Mouse (Mus musculus) erythroblast, embryonic 14.5 days (primary cell): Measurements from ENCODE around the gene Fbxo46. TPM values are rescaled to one million over a fixed set of nuclear protein-coding genes. Genes with fewer than 3 reads are reported as not detected.

Experiments used
- H3K27me3 ChIP-seq: 2 replicates; pipeline ENCODE4 v1.6.1; 2012; ENCODE audit warnings: inconsistent platforms; ENCODE audit not compliant: control insufficient read depth
- H3K36me3 ChIP-seq: 2 replicates; pipeline ENCODE4 v1.6.1; 2012; ENCODE audit warnings: mild to moderate bottlenecking, inconsistent platforms; ENCODE audit not compliant: control insufficient read depth
- H3K4me1 ChIP-seq: 2 replicates; pipeline ENCODE4 v1.6.1; 2012; ENCODE audit warnings: inconsistent platforms; ENCODE audit not compliant: control insufficient read depth
- H3K4me3 ChIP-seq: replicated peaks from 2 replicates; pipeline ENCODE3; 2012; ENCODE audit warnings: moderate library complexity, mild to moderate bottlenecking, inconsistent platforms
- H3K9me3 ChIP-seq: 2 replicates; pipeline ENCODE4 v1.6.1; 2012; ENCODE audit warnings: low read length, inconsistent platforms, mixed read lengths; ENCODE audit not compliant: control insufficient read depth
- GATA1 ChIP-seq: IDR thresholded peaks from 2 replicates; pipeline ENCODE4 v1.6.1; 2012; ENCODE audit warnings: low read length, inconsistent platforms, mixed read lengths
- TAL1 ChIP-seq: IDR thresholded peaks from 3 replicates; pipeline ENCODE4 v1.6.1; 2012; ENCODE audit warnings: low read length, inconsistent platforms, mixed read lengths
- polyA plus RNA-seq: library from polyadenylated mRNA; stranded (reverse); fragments of >175 nt; gene quantifications from 2 replicates; pipeline ENCODE4 v1.2.3, GENCODE M21; 2012

The Fbxo46 gene
- polyA plus RNA-seq, 1 experiment, result 1.9 TPM

- TF ChIP-seq TAL1 (no peak), GATA1 (no peak)
- no peak overlapping the region for H3K4me3 ChIP-seq
Observed at GRCm38 (mm10) chr7:19178443-19179092, 58.9 kb downstream of the Fbxo46 start.

GRCm38 (mm10) chr7:19179173-19179572, 59.5 kb downstream of the Fbxo46 start:
- peaks cover 73% of the 10 kb centered on the region for H3K27me3 ChIP-seq
- peaks cover 45% of the 10 kb centered on the region for H3K4me1 ChIP-seq

More at GRCm38 (mm10) chr7:19178443-19179092, 58.9 kb downstream of the Fbxo46 start:
- Histone ChIP-seq H3K36me3 (peaks cover 1% of the 10 kb centered on the region; the same call in 1 of the 2 replicates), H3K4me1 (peaks cover 45% of the 10 kb centered on the region), H3K9me3 (peaks cover 9% of the 10 kb centered on the region), H3K27me3 (peaks cover 79% of the 10 kb centered on the region)

GRCm38 (mm10) chr7:19179936-19180335, 60.3 kb downstream of the Fbxo46 start:
- no peak overlapping the region for H3K4me3 ChIP-seq
- H3K36me3 ChIP-seq, result peaks cover 2% of the 10 kb centered on the region; the same call in 1 of the 2 replicates
- peaks cover 45% of the 10 kb centered on the region for H3K4me1 ChIP-seq
- peaks cover 66% of the 10 kb centered on the region for H3K27me3 ChIP-seq
- no peak for TF ChIP-seq GATA1
- TF ChIP-seq TAL1, result no peak
- H3K9me3 ChIP-seq, result peaks cover 9% of the 10 kb centered on the region

More at GRCm38 (mm10) chr7:19179173-19179572, 59.5 kb downstream of the Fbxo46 start:
- H3K9me3 ChIP-seq, result peaks cover 9% of the 10 kb centered on the region
- TF ChIP-seq TAL1 (no peak), GATA1 (no peak)
- no peak overlapping the region for H3K4me3 ChIP-seq
- peaks cover 2% of the 10 kb centered on the region; the same call in 1 of the 2 replicates for H3K36me3 ChIP-seq

- Histone ChIP-seq H3K27me3 (peaks cover 57% of the 10 kb centered on the region), H3K36me3 (peaks cover 2% of the 10 kb centered on the region; the same call in 1 of the 2 replicates), H3K9me3 (peaks cover 9% of the 10 kb centered on the region), H3K4me3 (peak overlapping the region; percentile 67), H3K4me1 (peaks cover 45% of the 10 kb centered on the region)
- no peak for TF ChIP-seq TAL1
- no peak for TF ChIP-seq GATA1
Observed at GRCm38 (mm10) chr7:19180862-19181429, 61.3 kb downstream of the Fbxo46 start.

- H3K4me1 ChIP-seq, result peaks cover 27% of the 10 kb centered on the region
- peaks cover 2% of the 10 kb centered on the region; the same call in 1 of the 2 replicates for H3K36me3 ChIP-seq
- no peak for TF ChIP-seq TAL1
- no peak for TF ChIP-seq GATA1
- H3K4me3 ChIP-seq, result no peak overlapping the region
- H3K9me3 ChIP-seq, result no peaks in the 10 kb centered on the region; the same call in 1 of the 2 replicates
- peaks cover 24% of the 10 kb centered on the region for H3K27me3 ChIP-seq
Observed at GRCm38 (mm10) chr7:19184250-19184649, 64.6 kb downstream of the Fbxo46 start.

GRCm38 (mm10) chr7:19184758-19185157, 65.1 kb downstream of the Fbxo46 start:
- H3K9me3 ChIP-seq, result no peaks in the 10 kb centered on the region
- TF ChIP-seq GATA1, result no peak
- TF ChIP-seq TAL1, result no peak
- peaks cover 22% of the 10 kb centered on the region for H3K4me1 ChIP-seq
- no peak overlapping the region for H3K4me3 ChIP-seq
- H3K36me3 ChIP-seq, result peaks cover 2% of the 10 kb centered on the region; the same call in 1 of the 2 replicates
- peaks cover 19% of the 10 kb centered on the region for H3K27me3 ChIP-seq

Other genes starting within 250 kb of the Fbxo46 start
- 0.11 and 0.16 TPM in 2 replicates for gene Pglyrp1, start 248.5 kb upstream of the Fbxo46 start, polyA plus RNA-seq
- gene Ccdc61, start 209.4 kb upstream of the Fbxo46 start, polyA plus RNA-seq, result 3.1 and 4.5 TPM in 2 replicates
- not detected in 2 replicates for gene Nova2, start 194.0 kb upstream of the Fbxo46 start, polyA plus RNA-seq
- not detected in 2 replicates for gene Nanos2, start 132.5 kb upstream of the Fbxo46 start, polyA plus RNA-seq
- 0.02 TPM in 1 of 2 replicates, not detected in the other for gene Mypop, start 128.6 kb upstream of the Fbxo46 start, polyA plus RNA-seq
- gene Irf2bp1, start 115.8 kb upstream of the Fbxo46 start, polyA plus RNA-seq, result 5.0 and 5.5 TPM in 2 replicates
- 0.05 and 0.07 TPM in 2 replicates for gene Foxa3, start 96.3 kb upstream of the Fbxo46 start, polyA plus RNA-seq
- 21.6 and 22.6 TPM in 2 replicates for gene Sympk, start 95.5 kb upstream of the Fbxo46 start, polyA plus RNA-seq
- 0.06 TPM in 1 of 2 replicates, not detected in the other for gene Rsph6a, start 65.2 kb upstream of the Fbxo46 start, polyA plus RNA-seq
- 8.5 and 10.2 TPM in 2 replicates for gene Dmwd, start 43.6 kb upstream of the Fbxo46 start, polyA plus RNA-seq
- 6.0 TPM in 2 replicates for gene Dmpk, start 36.0 kb upstream of the Fbxo46 start, polyA plus RNA-seq
- 0.23 and 0.34 TPM in 2 replicates for gene Six5, start 25.3 kb upstream of the Fbxo46 start, polyA plus RNA-seq
- gene Gm4969, start 1.5 kb upstream of the Fbxo46 start, polyA plus RNA-seq, result 0.05 TPM in 1 of 2 replicates, not detected in the other
- gene Qpctl, start 29.4 kb downstream of the Fbxo46 start, polyA plus RNA-seq, result 0.61 and 0.66 TPM in 2 replicates
- gene Snrpd2, start 29.9 kb downstream of the Fbxo46 start, polyA plus RNA-seq, result 9.5 and 12.3 TPM in 2 replicates
- not detected in 2 replicates for gene Gipr, start 46.3 kb downstream of the Fbxo46 start, polyA plus RNA-seq
- gene Eml2, start 56.6 kb downstream of the Fbxo46 start, polyA plus RNA-seq, result 0.25 and 0.57 TPM in 2 replicates
- gene Gpr4, start 92.7 kb downstream of the Fbxo46 start, polyA plus RNA-seq, result not detected in 2 replicates
- 2.1 and 2.3 TPM in 2 replicates for gene Opa3, start 108.5 kb downstream of the Fbxo46 start, polyA plus RNA-seq
- gene Vasp, start 152.0 kb downstream of the Fbxo46 start, polyA plus RNA-seq, result 17.7 TPM in 2 replicates
- gene Ppm1n, start 160.2 kb downstream of the Fbxo46 start, polyA plus RNA-seq, result not detected in 2 replicates
- 0.29 and 0.44 TPM in 2 replicates for gene Rtn2, start 162.8 kb downstream of the Fbxo46 start, polyA plus RNA-seq
- gene Fosb, start 190.2 kb downstream of the Fbxo46 start, polyA plus RNA-seq, result 7.8 and 8.8 TPM in 2 replicates
- 3.4 and 3.6 TPM in 2 replicates for gene Ercc1, start 224.9 kb downstream of the Fbxo46 start, polyA plus RNA-seq
- 0.70 and 0.83 TPM in 2 replicates for gene Cd3eap, start 239.6 kb downstream of the Fbxo46 start, polyA plus RNA-seq
- gene Ppp1r13l, start 239.9 kb downstream of the Fbxo46 start, polyA plus RNA-seq, result 0.96 and 1.0 TPM in 2 replicates